Mouse (Mus musculus): Measurements from ENCODE around the gene Aox1. TPM values are rescaled to one million over a fixed set of nuclear protein-coding genes. Genes with fewer than 3 reads are reported as not detected.
A peak's percentile ranks its signal among the peaks of the same experiment; 100 is the strongest.

The Aox1 gene
- polyA plus RNA-seq, 1 experiment = 5.1 TPM

- no peak for DNase-seq (ENCODE audit: extremely low spot score in 1 of 2, low spot score in 1 of 2)
These were observed 72.8 kb downstream of the Aox1 start for GRCm38 (mm10) chr1:58102494-58102893.

GRCm38 (mm10) chr1:58105685-58106084 lies 76.0 kb downstream of the Aox1 start:
- DNase-seq (ENCODE audit: extremely low spot score in 1 of 2, low spot score in 1 of 2) = no peak

- no peak for DNase-seq (ENCODE audit: extremely low spot score in 1 of 2, low spot score in 1 of 2)
These were observed 77.3 kb downstream of the Aox1 start for GRCm38 (mm10) chr1:58107066-58107465.

GRCm38 (mm10) chr1:58110241-58110640 lies 80.5 kb downstream of the Aox1 start:
- DNase-seq (ENCODE audit: extremely low spot score in 1 of 2, low spot score in 1 of 2) = no peak

GRCm38 (mm10) chr1:58111315-58111714 lies 81.6 kb downstream of the Aox1 start:
- no peak for DNase-seq (ENCODE audit: extremely low spot score in 1 of 2, low spot score in 1 of 2)

GRCm38 (mm10) chr1:58112880-58113279 lies 83.1 kb downstream of the Aox1 start, which contains the start of gene Aox3:
Gene Aox3 (plus strand): TSS chr1:58113130.
- peak; percentile 59 to 89 for DNase-seq (ENCODE audit: extremely low spot score in 1 of 2, low spot score in 1 of 2)

GRCm38 (mm10) chr1:58113441-58113840 lies 83.7 kb downstream of the Aox1 start:
- DNase-seq (ENCODE audit: extremely low spot score in 1 of 2, low spot score in 1 of 2) = no peak

GRCm38 (mm10) chr1:58114021-58114560 lies 84.4 kb downstream of the Aox1 start:
- DNase-seq (ENCODE audit: extremely low spot score in 1 of 2, low spot score in 1 of 2) = no peak

GRCm38 (mm10) chr1:58114666-58115375 lies 85.1 kb downstream of the Aox1 start:
- no peak for DNase-seq (ENCODE audit: extremely low spot score in 1 of 2, low spot score in 1 of 2)

- DNase-seq (ENCODE audit: extremely low spot score in 1 of 2, low spot score in 1 of 2) = no peak
These were observed 88.5 kb downstream of the Aox1 start for GRCm38 (mm10) chr1:58118231-58118630.

GRCm38 (mm10) chr1:58124901-58125300 lies 95.2 kb downstream of the Aox1 start:
- peak in 1 of 2 experiments; percentile 23 for DNase-seq (ENCODE audit: extremely low spot score in 1 of 2, low spot score in 1 of 2)

- no peak for DNase-seq (ENCODE audit: extremely low spot score in 1 of 2, low spot score in 1 of 2)
These were observed 108.2 kb downstream of the Aox1 start for GRCm38 (mm10) chr1:58137891-58138290.

GRCm38 (mm10) chr1:58138986-58139385 lies 109.3 kb downstream of the Aox1 start:
- no peak for DNase-seq (ENCODE audit: extremely low spot score in 1 of 2, low spot score in 1 of 2)

- DNase-seq (ENCODE audit: extremely low spot score in 1 of 2, low spot score in 1 of 2) = no peak
These were observed 110.9 kb downstream of the Aox1 start for GRCm38 (mm10) chr1:58140607-58141006.

- DNase-seq (ENCODE audit: extremely low spot score in 1 of 2, low spot score in 1 of 2) = peak; percentile 25 to 79
These were observed 114.8 kb downstream of the Aox1 start for GRCm38 (mm10) chr1:58144384-58145069.

GRCm38 (mm10) chr1:58146026-58146425 lies 116.3 kb downstream of the Aox1 start:
- DNase-seq (ENCODE audit: extremely low spot score in 1 of 2, low spot score in 1 of 2) = no peak

- DNase-seq (ENCODE audit: extremely low spot score in 1 of 2, low spot score in 1 of 2) = no peak
These were observed 118.0 kb downstream of the Aox1 start for GRCm38 (mm10) chr1:58147776-58148175.

- no peak for DNase-seq (ENCODE audit: extremely low spot score in 1 of 2, low spot score in 1 of 2)
These were observed 122.5 kb downstream of the Aox1 start for GRCm38 (mm10) chr1:58152247-58152646.
